Mouse (Mus musculus): ENCODE results near the gene Rnf10. TPM values are rescaled to one million over a fixed set of nuclear protein-coding genes. Genes with fewer than 3 reads are reported as not detected.

The Rnf10 gene
- polyA plus RNA-seq, 2 experiments: 60.2 to 97.0 TPM

DNA sequence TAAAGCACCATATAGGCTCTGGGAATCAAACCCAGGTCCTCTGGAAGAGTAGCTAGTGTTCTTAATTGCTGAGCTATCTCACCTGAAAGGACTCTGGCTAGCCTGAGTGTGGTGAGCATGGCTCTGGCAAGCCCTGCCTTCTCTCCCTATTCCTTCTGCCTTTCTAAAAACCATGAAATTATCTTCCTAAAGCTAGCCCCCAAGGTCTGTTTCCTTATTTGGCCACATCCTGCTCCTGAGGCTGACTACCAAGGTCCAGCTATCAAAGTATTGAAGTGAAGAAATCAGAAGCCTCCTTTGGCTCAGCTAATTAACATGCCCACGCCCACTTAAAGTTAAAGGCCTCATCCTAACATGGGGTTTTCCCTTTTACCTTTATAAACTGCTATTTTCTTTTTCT is 2.1 kb upstream of the Rnf10 start:
- TF ChIP-seq EP300 (IDR thresholded peaks at IDR 0.05; ENCODE audit: low read depth) (no peak), CTCF (IDR thresholded peaks at IDR 0.05; ENCODE audit: low read depth) (no peak)
- ATAC-seq (ENCODE audit: insufficient read depth) (no peak), DNase-seq (ENCODE audit: low read depth in 3 of 3, low spot score in 3 of 3) (no peak)
- WGBS (ENCODE audit: insufficient replicate concordance): 80% methylated on average over 1 of the region's 1 CpGs
- H3K4me1 ChIP-seq (replicated peaks; ENCODE audit: control insufficient read depth in 2 of 2, insufficient read depth in 2 of 2, low read length in 1 of 2): peaks cover 17 to 29% of the 10 kb centered on the region in 2 experiments
- no peaks in the 10 kb centered on the region for H3K27me3 ChIP-seq (ENCODE audit: control insufficient read depth, insufficient read depth, low read length)
- peaks cover 15% of the 10 kb centered on the region for H3K36me3 ChIP-seq (replicated peaks; ENCODE audit: control insufficient read depth, insufficient read depth, low read depth)
- H3K4me3 ChIP-seq (ENCODE audit: insufficient read depth in 1 of 2, low read depth in 2 of 2, low read length in 2 of 2): no peak overlapping the region
- no peak overlapping the region for H3K4me2 ChIP-seq (ENCODE audit: low read depth)
- no peak overlapping the region for H3K9ac ChIP-seq (replicated peaks)
- H3K9me3 ChIP-seq (ENCODE audit: control insufficient read depth, low read length): no peaks in the 10 kb centered on the region
- H3K27ac ChIP-seq: no peak overlapping the region

DNA sequence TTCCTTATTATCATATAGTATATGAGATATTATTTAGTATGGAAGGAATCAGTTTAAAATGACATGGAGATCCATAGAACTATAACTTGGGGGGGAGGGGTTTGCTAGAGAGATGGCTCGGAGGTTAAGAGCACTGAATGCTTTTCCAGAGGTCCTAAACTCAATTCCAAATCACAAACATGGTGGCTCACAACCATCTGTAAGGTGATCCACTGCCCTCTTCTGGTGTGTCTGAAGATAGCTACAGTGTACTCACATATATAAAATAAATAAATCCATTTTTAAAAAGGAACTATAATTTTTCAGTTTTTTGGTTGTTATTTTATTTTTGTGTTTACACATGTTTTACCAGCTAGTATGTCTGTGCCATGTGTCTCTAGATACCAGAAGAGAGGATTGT is 1.7 kb upstream of the Rnf10 start:
- H3K4me3 ChIP-seq (ENCODE audit: insufficient read depth in 1 of 2, low read depth in 2 of 2, low read length in 2 of 2): no peak overlapping the region
- H3K4me1 ChIP-seq (replicated peaks; ENCODE audit: control insufficient read depth in 2 of 2, insufficient read depth in 2 of 2, low read length in 1 of 2): peaks cover 22 to 34% of the 10 kb centered on the region in 2 experiments
- 62% methylated on average over 1 of the region's 1 CpGs for WGBS (ENCODE audit: insufficient replicate concordance)
- H3K27me3 ChIP-seq (ENCODE audit: control insufficient read depth, insufficient read depth, low read length): no peaks in the 10 kb centered on the region
- peak; percentile 31; the same call in 1 of the 2 replicates for TF ChIP-seq CTCF (IDR thresholded peaks at IDR 0.05; ENCODE audit: low read depth)
- TF ChIP-seq EP300 (IDR thresholded peaks at IDR 0.05; ENCODE audit: low read depth): no peak
- ATAC-seq (ENCODE audit: insufficient read depth) (no peak), DNase-seq (ENCODE audit: low read depth in 3 of 3, low spot score in 3 of 3) (no peak)
- peaks cover 19% of the 10 kb centered on the region for H3K36me3 ChIP-seq (replicated peaks; ENCODE audit: control insufficient read depth, insufficient read depth, low read depth)
- no peak overlapping the region for H3K9ac ChIP-seq (replicated peaks)
- H3K4me2 ChIP-seq (ENCODE audit: low read depth): no peak overlapping the region
- no peak overlapping the region for H3K27ac ChIP-seq
- no peaks in the 10 kb centered on the region for H3K9me3 ChIP-seq (ENCODE audit: control insufficient read depth, low read length)

DNA sequence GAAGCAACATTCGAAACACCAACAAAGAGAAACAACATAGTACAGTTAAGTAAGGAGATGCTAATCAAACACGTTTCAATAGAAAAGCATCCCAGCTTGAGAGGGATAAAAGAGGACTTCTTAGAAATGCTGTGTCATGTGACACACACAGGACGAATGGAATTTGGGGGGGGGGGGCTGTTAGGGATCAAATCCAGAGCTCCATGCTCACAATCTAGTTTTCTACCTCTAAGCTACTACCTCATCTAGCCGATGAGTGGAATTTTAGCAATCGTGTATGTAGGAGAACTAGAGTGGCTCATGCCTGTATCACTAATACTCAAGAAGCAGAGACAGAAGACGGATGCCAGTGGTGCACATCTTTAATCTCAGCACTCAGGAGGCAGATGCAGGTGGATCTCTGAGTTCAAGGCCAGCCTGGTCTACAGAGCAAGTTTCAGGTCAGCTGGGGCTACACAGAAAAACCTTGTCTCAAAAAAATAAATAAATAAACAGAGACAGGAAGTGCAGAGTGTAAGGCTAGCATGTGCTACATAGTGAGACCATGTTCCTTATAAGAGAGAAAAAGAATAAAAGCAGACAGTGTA is 944 bp upstream of the Rnf10 start:
- Histone ChIP-seq H3K4me1 (replicated peaks; ENCODE audit: control insufficient read depth in 2 of 2, insufficient read depth in 2 of 2, low read length in 1 of 2) (peaks cover 29 to 37% of the 10 kb centered on the region in 2 experiments), H3K4me3 (ENCODE audit: insufficient read depth in 1 of 2, low read depth in 2 of 2, low read length in 2 of 2) (0 out of 4 replicates have a peak overlapping the region, but pooled peaks of 1 of the 2 experiments have one; percentile 63)
- WGBS (ENCODE audit: insufficient replicate concordance): 65% methylated on average over 6 of the region's 6 CpGs

DNA sequence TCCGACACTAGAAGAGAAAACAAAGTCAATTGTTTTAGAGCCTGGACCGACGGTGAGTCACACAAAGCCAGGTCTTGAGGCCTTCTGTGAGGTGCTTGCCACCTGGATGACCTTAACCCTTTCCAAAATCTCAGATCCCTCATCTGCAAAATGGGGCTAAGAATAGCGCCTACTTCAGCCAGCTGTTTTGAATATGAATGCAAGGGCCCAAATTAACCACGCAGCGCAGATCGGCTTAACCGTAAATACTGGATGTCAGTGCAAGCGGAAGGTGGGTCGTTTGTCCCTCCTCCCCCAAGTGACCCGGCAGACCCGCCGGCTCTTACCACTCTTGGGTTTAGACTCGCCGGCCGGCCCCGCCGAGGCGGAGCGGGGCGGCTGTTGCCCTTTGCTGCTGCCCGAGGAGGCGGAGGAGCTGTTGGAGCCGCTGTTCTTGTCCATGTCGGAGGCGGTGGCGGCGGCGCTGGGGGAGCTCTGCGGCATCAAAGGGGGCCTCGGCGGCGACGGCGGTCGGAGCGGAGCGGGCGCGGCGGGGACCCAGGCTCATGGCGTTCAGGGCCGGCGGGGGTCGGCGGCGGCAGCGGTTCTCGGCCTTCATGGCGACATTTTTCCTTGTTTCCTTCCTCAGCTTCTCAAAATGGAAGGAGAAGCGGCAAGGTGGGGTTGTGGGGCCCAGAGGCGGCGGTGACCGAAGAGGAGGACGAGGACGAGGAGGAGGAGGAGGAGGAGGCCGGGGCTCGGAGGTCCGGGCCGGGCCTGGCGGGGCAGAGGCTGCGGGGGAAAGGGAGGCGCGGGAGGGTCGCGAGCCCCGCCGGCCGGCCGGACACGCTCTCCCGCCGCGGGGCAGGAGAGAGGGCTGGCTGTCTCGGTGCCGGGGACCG is 527 bp downstream of the Rnf10 start:
- peak overlapping the region; percentile 72 for H3K9ac ChIP-seq (replicated peaks)
- H3K4me2 ChIP-seq (ENCODE audit: low read depth): peak overlapping the region; percentile 73
- peaks cover 36 to 46% of the 10 kb centered on the region in 2 experiments for H3K4me1 ChIP-seq (replicated peaks; ENCODE audit: control insufficient read depth in 2 of 2, insufficient read depth in 2 of 2, low read length in 1 of 2)
- no peak for TF ChIP-seq EP300 (IDR thresholded peaks at IDR 0.05; ENCODE audit: low read depth)
- TF ChIP-seq CTCF (IDR thresholded peaks at IDR 0.05; ENCODE audit: low read depth): no peak
- WGBS (ENCODE audit: insufficient replicate concordance): under 1% methylated on average over 68 of the region's 77 CpGs
- H3K4me3 ChIP-seq (ENCODE audit: insufficient read depth in 1 of 2, low read depth in 2 of 2, low read length in 2 of 2): peak overlapping the region; percentile 63 to 96
- H3K36me3 ChIP-seq (replicated peaks; ENCODE audit: control insufficient read depth, insufficient read depth, low read depth): peaks cover 31% of the 10 kb centered on the region
- DNase-seq (ENCODE audit: low read depth in 3 of 3, low spot score in 3 of 3): no peak
- peak; percentile 62 for ATAC-seq (ENCODE audit: insufficient read depth)
- H3K9me3 ChIP-seq (ENCODE audit: control insufficient read depth, low read length): no peaks in the 10 kb centered on the region
- H3K27me3 ChIP-seq (ENCODE audit: control insufficient read depth, insufficient read depth, low read length): no peaks in the 10 kb centered on the region
- peak overlapping the region; percentile 71 for H3K27ac ChIP-seq

More for the DNA sequence above, 944 bp upstream of the Rnf10 start:
- ATAC-seq (ENCODE audit: insufficient read depth) (no peak), DNase-seq (ENCODE audit: low read depth in 3 of 3, low spot score in 3 of 3) (no peak)
- Histone ChIP-seq H3K36me3 (replicated peaks; ENCODE audit: control insufficient read depth, insufficient read depth, low read depth) (peaks cover 26% of the 10 kb centered on the region), H3K27me3 (ENCODE audit: control insufficient read depth, insufficient read depth, low read length) (no peaks in the 10 kb centered on the region), H3K9me3 (ENCODE audit: control insufficient read depth, low read length) (no peaks in the 10 kb centered on the region), H3K9ac (replicated peaks) (no peak overlapping the region; the same call in 1 of the 2 replicates), H3K27ac (peak overlapping the region; percentile 65), H3K4me2 (ENCODE audit: low read depth) (peak overlapping the region; percentile 78)
- TF ChIP-seq CTCF (IDR thresholded peaks at IDR 0.05; ENCODE audit: low read depth) (no peak), EP300 (IDR thresholded peaks at IDR 0.05; ENCODE audit: low read depth) (no peak)

DNA sequence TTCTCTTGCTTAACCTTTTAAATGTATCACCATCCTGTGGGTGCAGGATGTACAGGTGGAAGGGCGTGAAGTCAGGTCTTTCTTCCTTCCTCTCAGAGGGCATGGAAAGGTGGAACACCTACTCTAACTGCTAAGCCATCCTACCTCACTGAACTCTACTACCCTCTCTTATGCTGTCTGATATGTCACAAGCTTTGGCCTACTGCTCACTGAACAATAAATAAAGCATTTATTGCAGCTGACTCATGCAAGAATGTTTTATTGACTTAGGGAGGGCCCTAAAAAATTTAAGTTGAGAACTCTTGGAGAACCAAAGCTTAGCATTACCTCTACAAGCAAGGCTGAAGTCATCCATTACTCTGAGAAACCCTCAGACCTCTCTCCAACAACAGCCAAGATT is 2.7 kb downstream of the Rnf10 start:
- 73% methylated on average over 1 of the region's 1 CpGs for WGBS (ENCODE audit: insufficient replicate concordance)
- no peaks in the 10 kb centered on the region for H3K27me3 ChIP-seq (ENCODE audit: control insufficient read depth, insufficient read depth, low read length)
- peak overlapping the region; percentile 63 to 96 for H3K4me3 ChIP-seq (ENCODE audit: insufficient read depth in 1 of 2, low read depth in 2 of 2, low read length in 2 of 2)
- DNase-seq (ENCODE audit: low read depth in 3 of 3, low spot score in 3 of 3): no peak
- peak overlapping the region; percentile 97 for H3K27ac ChIP-seq
- H3K4me1 ChIP-seq (replicated peaks; ENCODE audit: control insufficient read depth in 2 of 2, insufficient read depth in 2 of 2, low read length in 1 of 2): peaks cover 53 to 64% of the 10 kb centered on the region in 2 experiments
- no peak for TF ChIP-seq EP300 (IDR thresholded peaks at IDR 0.05; ENCODE audit: low read depth)
- no peak for TF ChIP-seq CTCF (IDR thresholded peaks at IDR 0.05; ENCODE audit: low read depth)
- peak overlapping the region; percentile 72 for H3K9ac ChIP-seq (replicated peaks)
- ATAC-seq (ENCODE audit: insufficient read depth): no peak
- H3K9me3 ChIP-seq (ENCODE audit: control insufficient read depth, low read length): no peaks in the 10 kb centered on the region
- H3K36me3 ChIP-seq (replicated peaks; ENCODE audit: control insufficient read depth, insufficient read depth, low read depth): peaks cover 42% of the 10 kb centered on the region
- H3K4me2 ChIP-seq (ENCODE audit: low read depth): peak overlapping the region; percentile 73

Measured in liver, embryonic 14.5 days (tissue).